Mouse (Mus musculus): ENCODE measurements at regions not wholly inside any gene's neighbourhood (a gene's known extent, or its start where the extent isn't known, plus 50 kb on each side); places are given as distances from the start of the nearest gene placed in this dataset.

- TF ChIP-seq EP300 (optimal IDR thresholded peaks at IDR 0.05) = no peak
- no peak for TF ChIP-seq CTCF (IDR thresholded peaks at IDR 0.05; ENCODE audit: low read depth)
Measured at GRCm38 (mm10) chr12:26102384-26102783, 312.7 kb downstream of the Rnf144a start.

Data from stomach, postnatal 0 days (tissue).